Mouse (Mus musculus) heart, embryonic 14.5 days (tissue): Measurements from ENCODE around the gene Adamts8. TPM values are rescaled to one million over a fixed set of nuclear protein-coding genes. Genes with fewer than 3 reads are reported as not detected.

Source experiments
- ATAC-seq: fragments of 200-750 bp; cut with Nextera tagmentation; 2 replicates; pipeline ENCODE4 v1.8.0; 2017; ENCODE audit warnings: low read depth, moderate TSS enrichment; ENCODE audit not compliant: insufficient number of reproducible peaks, insufficient read depth, low FRiP score
- H3K27ac ChIP-seq, 2 experiments: fragments of 200-500 bp in 1 of 2; fragments of 300-500 bp in 1 of 2; sonication (generic) in 1 of 2; replicated peaks in 1 of 2; 2 replicates each; pipeline ENCODE4 v1.5.1; 2012 to 2014; ENCODE audit warnings: low read depth in 2 of 2, low read length in 2 of 2, control low read depth in 1 of 2, mild to moderate bottlenecking in 1 of 2, mixed read lengths in 1 of 2; ENCODE audit not compliant: control insufficient read depth in 1 of 2, insufficient read depth in 1 of 2
- H3K27me3 ChIP-seq: fragments of 300-500 bp; sonication (generic); 2 replicates; pipeline ENCODE4 v1.6.1; 2014; ENCODE audit warnings: mild to moderate bottlenecking, low read length, control low read depth; ENCODE audit not compliant: control insufficient read depth, insufficient read depth
- H3K36me3 ChIP-seq: fragments of 300-500 bp; sonication (generic); 2 replicates; pipeline ENCODE4 v1.6.1; 2014; ENCODE audit warnings: mild to moderate bottlenecking, control low read depth, low read length, mixed read lengths; ENCODE audit not compliant: control insufficient read depth, insufficient read depth
- H3K4me1 ChIP-seq, 2 experiments: fragments of 200-500 bp in 1 of 2; fragments of 300-500 bp in 1 of 2; sonication (generic) in 1 of 2; 2 replicates each; pipeline ENCODE4 v1.6.1; 2012 to 2014; ENCODE audit warnings: low read length in 2 of 2, control low read depth in 1 of 2, mixed read lengths in 1 of 2; ENCODE audit not compliant: control insufficient read depth in 2 of 2, insufficient read depth in 2 of 2
- H3K4me2 ChIP-seq: fragments of 300-500 bp; sonication (generic); 2 replicates; pipeline ENCODE4 v1.6.1; 2014; ENCODE audit warnings: mild to moderate bottlenecking, low read length
- H3K4me3 ChIP-seq, 2 experiments: fragments of 200-500 bp in 1 of 2; fragments of 300-500 bp in 1 of 2; sonication (generic) in 1 of 2; 2 replicates each; pipeline ENCODE4 v1.5.1; 2012 to 2014; ENCODE audit warnings: low read length in 2 of 2, mild to moderate bottlenecking in 2 of 2, control low read depth in 1 of 2, low read depth in 1 of 2, moderate library complexity in 1 of 2; ENCODE audit not compliant: control insufficient read depth in 1 of 2, insufficient read depth in 1 of 2
- H3K9ac ChIP-seq: fragments of 300-500 bp; sonication (generic); 2 replicates; pipeline ENCODE4 v1.6.1; 2014; ENCODE audit warnings: mild to moderate bottlenecking, low read length
- H3K9me3 ChIP-seq: fragments of 300-500 bp; sonication (generic); 2 replicates; pipeline ENCODE4 v1.6.1; 2016; ENCODE audit warnings: low read length, control low read depth; ENCODE audit not compliant: control insufficient read depth
- WGBS: fragments of 180-500 bp; shearing (Covaris S2); extraction: QIAGEN DNeasy Blood & Tissue Kit; methylation state at CpG from one replicate; pipeline ENCODE4 v1.1.7; 2014; 5-methylcytosine and 5-hydroxymethylcytosine counted together
- polyA plus RNA-seq: library from polyadenylated mRNA; unstranded; fragments of >200 nt; fragmentation: Nextera tagmentation; extraction: Ambion mirVana; gene quantifications from 2 replicates; pipeline ENCODE4 v1.2.1, GENCODE M21; 2014

The Adamts8 gene
- polyA plus RNA-seq = 9.4 and 11.0 TPM in 2 replicates

- H3K27ac ChIP-seq = no peak within 1 kb of the TSS
- H3K9ac ChIP-seq = peak within 1 kb of the TSS; percentile 68
- under 1% methylated on average over 95 of the region's 96 CpGs for WGBS
- peaks cover 7 to 31% of the 10 kb centered on the region in 2 experiments for H3K4me1 ChIP-seq
- no peaks in the 10 kb centered on the region for H3K9me3 ChIP-seq
- peak within 1 kb of the TSS; percentile 52 to 61 for H3K4me3 ChIP-seq
- H3K4me2 ChIP-seq = peak within 1 kb of the TSS; percentile 99
- H3K27me3 ChIP-seq = peaks cover 34% of the 10 kb centered on the region
- H3K36me3 ChIP-seq = no peaks in the 10 kb centered on the region
- peak; percentile 31; the same call in 1 of the 2 replicates for ATAC-seq
Measured at GRCm38 (mm10) chr9:30942512-30943313, at the start of gene Adamts8. Gene Adamts8, plus strand, starts transcription at chr9:30942562.

- ATAC-seq = no peak
- Histone ChIP-seq H3K27ac (no peak overlapping the region), H3K9ac (no peak overlapping the region), H3K4me3 (no peak overlapping the region), H3K36me3 (peaks cover 7% of the 10 kb centered on the region), H3K4me1 (peaks cover 16 to 18% of the 10 kb centered on the region in 2 experiments), H3K4me2 (no peak overlapping the region), H3K9me3 (no peaks in the 10 kb centered on the region), H3K27me3 (no peaks in the 10 kb centered on the region)
- 51% methylated on average over 3 of the region's 3 CpGs for WGBS
Measured at GRCm38 (mm10) chr9:30895618-30896017, 46.7 kb upstream of the Adamts8 start.

GRCm38 (mm10) chr9:30896752-30897151 is 45.6 kb upstream of the Adamts8 start:
- peak; percentile 73 for ATAC-seq

GRCm38 (mm10) chr9:30897169-30897568 is 45.2 kb upstream of the Adamts8 start:
- H3K4me3 ChIP-seq = no peak overlapping the region
- peaks cover 22% of the 10 kb centered on the region for H3K36me3 ChIP-seq
- H3K9me3 ChIP-seq = no peaks in the 10 kb centered on the region
- H3K27ac ChIP-seq = peak overlapping the region; percentile 38 to 80
- no peak for ATAC-seq
- H3K4me1 ChIP-seq = peaks cover 16 to 18% of the 10 kb centered on the region in 2 experiments
- no peak overlapping the region for H3K9ac ChIP-seq
- 71% methylated on average over 2 of the region's 2 CpGs for WGBS
- no peak overlapping the region for H3K4me2 ChIP-seq
- no peaks in the 10 kb centered on the region for H3K27me3 ChIP-seq

More at GRCm38 (mm10) chr9:30896752-30897151, 45.6 kb upstream of the Adamts8 start:
- no peak overlapping the region for H3K4me2 ChIP-seq
- no peak overlapping the region for H3K4me3 ChIP-seq
- 38% methylated on average over 5 of the region's 5 CpGs for WGBS
- no peaks in the 10 kb centered on the region for H3K9me3 ChIP-seq
- H3K27me3 ChIP-seq = no peaks in the 10 kb centered on the region
- H3K36me3 ChIP-seq = peaks cover 18% of the 10 kb centered on the region
- H3K9ac ChIP-seq = no peak overlapping the region
- H3K4me1 ChIP-seq = peaks cover 16 to 18% of the 10 kb centered on the region in 2 experiments
- H3K27ac ChIP-seq = peak overlapping the region; percentile 38 to 80

GRCm38 (mm10) chr9:30902152-30902551 is 40.2 kb upstream of the Adamts8 start:
- no peak overlapping the region for H3K27ac ChIP-seq
- ATAC-seq = no peak
- no peaks in the 10 kb centered on the region for H3K9me3 ChIP-seq
- no peak overlapping the region for H3K9ac ChIP-seq
- no peak overlapping the region for H3K4me3 ChIP-seq
- H3K27me3 ChIP-seq = no peaks in the 10 kb centered on the region
- H3K4me1 ChIP-seq = peaks cover under 1 to 4% of the 10 kb centered on the region in 2 experiments; a peak in 3 of 4 replicates
- H3K4me2 ChIP-seq = no peak overlapping the region
- peaks cover 44% of the 10 kb centered on the region for H3K36me3 ChIP-seq
- 92% methylated on average over 19 of the region's 19 CpGs for WGBS

GRCm38 (mm10) chr9:30902641-30903040 is 39.7 kb upstream of the Adamts8 start:
- no peak for ATAC-seq
- H3K9ac ChIP-seq = no peak overlapping the region

GRCm38 (mm10) chr9:30903266-30903665 is 39.1 kb upstream of the Adamts8 start:
- no peaks in the 10 kb centered on the region for H3K9me3 ChIP-seq
- ATAC-seq = no peak
- H3K4me2 ChIP-seq = no peak overlapping the region
- no peaks in the 10 kb centered on the region for H3K27me3 ChIP-seq
- no peak overlapping the region for H3K27ac ChIP-seq
- no peaks in the 10 kb centered on the region for H3K4me1 ChIP-seq
- H3K9ac ChIP-seq = no peak overlapping the region
- peaks cover 44% of the 10 kb centered on the region for H3K36me3 ChIP-seq
- WGBS = 92% methylated on average over 5 of the region's 5 CpGs
- no peak overlapping the region for H3K4me3 ChIP-seq

More at GRCm38 (mm10) chr9:30902641-30903040, 39.7 kb upstream of the Adamts8 start:
- no peak overlapping the region for H3K4me2 ChIP-seq
- no peaks in the 10 kb centered on the region for H3K4me1 ChIP-seq
- WGBS = 90% methylated on average over 7 of the region's 7 CpGs
- H3K27me3 ChIP-seq = no peaks in the 10 kb centered on the region
- H3K9me3 ChIP-seq = no peaks in the 10 kb centered on the region
- H3K4me3 ChIP-seq = no peak overlapping the region
- peaks cover 44% of the 10 kb centered on the region for H3K36me3 ChIP-seq
- no peak overlapping the region for H3K27ac ChIP-seq
